Mouse (Mus musculus) megakaryocyte, embryonic 14.5 days (primary cell): ENCODE data around the gene Pdcd2l.

Experiments used
- FLI1 ChIP-seq: IDR thresholded peaks from 2 replicates; pipeline ENCODE4 v1.6.1; 2012; ENCODE audit warnings: low read length, inconsistent platforms, mixed read lengths
- GATA1 ChIP-seq: IDR thresholded peaks from 3 replicates; pipeline ENCODE4 v1.6.1; 2012; ENCODE audit warnings: mixed read lengths, low read length, inconsistent platforms, borderline replicate concordance

- no peak for TF ChIP-seq GATA1
- no peak for TF ChIP-seq FLI1
Measured at GRCm38 (mm10) chr7:34167766-34168469, 28.5 kb downstream of the Pdcd2l start.
